Mouse (Mus musculus) cerebellum, adult 2 months (tissue): ENCODE measurements around the gene Galnt7.

Source experiments
- CTCF ChIP-seq: fragments of 200-500 bp; IDR thresholded peaks from 2 replicates; pipeline ENCODE4 v1.5.1; 2011; ENCODE audit warnings: low read depth, mild to moderate bottlenecking, control low read depth, low read length, moderate library complexity, borderline replicate concordance; ENCODE audit not compliant: insufficient read depth
- POLR2A ChIP-seq: fragments of 200-500 bp; IDR thresholded peaks from 2 replicates; pipeline ENCODE4 v1.6.1; 2011; ENCODE audit warnings: low read length, control low read depth, borderline replicate concordance; ENCODE audit not compliant: insufficient read depth

- no peak for TF ChIP-seq POLR2A
- no peak for TF ChIP-seq CTCF
These were observed 89.1 kb downstream of the Galnt7 start for GRCm38 (mm10) chr8:57563726-57564125.
